Mouse (Mus musculus) layer of hippocampus, adult 2 months (tissue): Measurements from ENCODE around the gene Tmem238. TPM values are rescaled to one million over a fixed set of nuclear protein-coding genes. Genes with fewer than 3 reads are reported as not detected.

Source experiments
- DNase-seq, 2 experiments: peaks; one replicate each; pipeline ENCODE4 v3.0.0; 2022; ENCODE audit warnings: low spot score in 2 of 2
- H3K27ac ChIP-seq: fragments of 200-600 bp; 2 replicates; pipeline ENCODE4 v1.8.1; 2022
- H3K4me3 ChIP-seq: fragments of 200-600 bp; 2 replicates; pipeline ENCODE4 v1.8.1; 2022; ENCODE audit warnings: mild to moderate bottlenecking
- CTCF ChIP-seq: fragments of 200-600 bp; conservative IDR thresholded peaks from 2 replicates; pipeline ENCODE4 v1.8.1; 2022; ENCODE audit warnings: antibody characterized with exemption, mild to moderate bottlenecking, moderate library complexity
- total RNA-seq, 2 experiments: library from RNA; stranded (reverse); gene quantifications; 2 replicates each; pipeline ENCODE4 v1.2.3; 2021

The Tmem238 gene
- total RNA-seq, 2 experiments from 2014 or later: 2.6 to 2.7 TPM

GRCm38 (mm10) chr7:4782759-4783158 is 6.7 kb downstream of the Tmem238 start, which contains the start of the genes Il11 and Tmem190:
Il11 (minus strand) TSS chr7:4782859.
Tmem190 (plus strand) TSS chr7:4782937.
- no peak for TF ChIP-seq CTCF
- DNase-seq: no peak
- Histone ChIP-seq H3K27ac (no peak within 1 kb of the TSS), H3K4me3 (no peak within 1 kb of the TSS)

DNA sequence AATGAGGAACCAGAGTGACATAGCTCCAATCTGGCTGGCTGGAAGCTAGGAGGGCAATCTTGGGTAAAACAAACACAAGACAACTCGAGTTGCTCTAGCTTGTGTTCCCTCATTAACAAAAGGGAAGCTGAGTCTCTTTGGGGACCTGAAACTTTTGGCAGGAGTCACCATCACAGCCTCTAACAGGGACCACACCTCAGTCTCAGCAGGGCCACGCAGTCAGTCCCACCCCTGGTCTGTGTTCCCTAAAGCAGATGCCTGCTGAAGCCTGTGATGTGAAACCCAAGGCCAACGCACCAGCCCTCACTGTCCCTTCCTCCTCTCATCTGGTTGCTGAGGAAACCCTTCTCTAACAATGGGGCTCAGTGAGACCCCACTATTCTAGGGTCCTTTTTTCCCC is 7.3 kb downstream of the Tmem238 start:
- Histone ChIP-seq H3K27ac (no peak overlapping the region), H3K4me3 (no peak overlapping the region)
- no peak for DNase-seq
- no peak for TF ChIP-seq CTCF

DNA sequence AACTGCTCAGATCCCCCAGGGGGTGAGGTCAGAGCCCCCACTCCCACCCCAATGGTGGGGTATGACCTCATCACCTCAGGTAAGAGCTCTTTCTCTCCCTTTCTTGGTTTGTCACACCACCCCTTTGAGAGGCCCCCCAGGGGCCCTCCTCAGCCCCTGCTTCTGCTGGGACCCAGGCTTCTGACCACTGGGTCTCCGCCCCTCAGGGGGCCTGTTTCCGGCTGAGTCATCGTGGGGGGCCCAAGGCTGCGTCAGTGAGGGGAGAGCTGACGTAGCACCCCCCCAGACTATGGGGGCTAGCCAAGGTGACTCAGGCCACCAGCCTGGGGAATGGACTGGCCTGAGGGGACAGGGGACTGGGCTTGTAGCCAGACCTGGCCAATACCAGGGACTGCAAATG is 9.5 kb downstream of the Tmem238 start:
- no peak for TF ChIP-seq CTCF
- DNase-seq: no peak
- H3K4me3 ChIP-seq: no peak overlapping the region
- H3K27ac ChIP-seq: no peak overlapping the region

DNA sequence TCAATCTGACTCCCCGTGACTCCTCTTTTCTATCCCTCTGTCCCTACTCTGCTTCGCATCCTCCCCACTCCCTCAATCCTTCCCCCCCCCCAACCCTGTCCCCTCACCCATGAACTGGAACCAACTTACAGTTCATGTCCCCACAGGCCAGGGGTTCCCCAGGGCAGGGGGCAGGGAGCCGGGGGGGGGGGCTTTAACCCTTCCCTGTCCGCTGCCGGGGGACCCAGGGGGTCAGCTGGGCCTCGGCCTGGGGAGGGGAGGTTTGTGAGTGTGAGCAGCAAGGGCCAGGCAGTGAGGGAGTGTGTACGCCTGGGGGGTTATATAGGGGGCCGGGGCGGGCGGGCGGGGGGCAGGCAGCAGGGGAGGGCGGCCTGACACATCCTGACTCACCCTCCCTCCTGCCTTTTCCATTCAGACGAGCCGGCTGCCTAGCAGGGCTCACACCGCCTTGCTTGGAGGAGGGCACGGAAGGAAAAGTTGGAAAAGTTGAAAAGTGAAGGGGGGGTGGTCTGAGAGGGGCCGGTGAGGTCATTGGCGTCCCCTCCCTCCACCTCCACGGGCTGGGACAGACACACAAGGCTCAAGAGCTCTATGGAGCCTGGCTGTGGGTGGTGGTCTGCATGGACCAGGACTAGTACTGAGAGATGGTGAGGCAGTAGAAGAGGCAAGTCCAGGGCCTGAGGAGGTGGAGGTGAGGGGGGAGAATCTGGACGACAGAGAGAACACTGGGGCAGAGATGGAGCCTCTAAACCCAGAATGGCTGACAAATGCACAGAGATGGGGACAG is 11.4 kb downstream of the Tmem238 start:
- DNase-seq: no peak
- TF ChIP-seq CTCF: no peak
- H3K4me3 ChIP-seq: no peak overlapping the region
- H3K27ac ChIP-seq: no peak overlapping the region

- Histone ChIP-seq H3K4me3 (peak overlapping the region; percentile 43), H3K27ac (no peak overlapping the region)
- DNase-seq: no peak
- TF ChIP-seq CTCF: no peak
Measured at GRCm38 (mm10) chr7:4776861-4777830, 12.3 kb downstream of the Tmem238 start.

- no peak for TF ChIP-seq CTCF
- H3K27ac ChIP-seq: no peak overlapping the region
- DNase-seq: no peak
- no peak overlapping the region for H3K4me3 ChIP-seq
Measured at GRCm38 (mm10) chr7:4776131-4776530, 13.3 kb downstream of the Tmem238 start.

DNA sequence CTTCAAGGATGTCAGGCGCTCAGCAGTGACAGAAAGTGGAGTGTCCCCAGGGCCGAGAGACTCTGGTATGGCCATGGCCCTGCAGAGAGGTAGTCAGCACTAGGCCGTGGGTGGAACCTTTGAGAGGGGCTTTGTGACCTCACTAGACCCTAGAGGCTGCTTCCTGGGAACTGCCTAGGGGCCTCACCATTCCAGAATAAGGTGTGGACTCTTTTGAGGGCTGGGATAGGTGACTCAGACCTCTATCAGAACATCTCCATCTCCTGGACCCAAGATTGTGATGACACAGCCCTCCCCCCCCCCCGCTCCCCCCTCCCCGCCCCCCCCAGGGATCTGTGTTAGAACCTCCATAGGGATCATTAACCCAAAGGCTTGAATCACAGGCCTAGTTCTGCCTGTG is 18.3 kb downstream of the Tmem238 start, which contains the start of gene Fam71e2:
Gene Fam71e2 (minus strand): TSS at position 101 of the 400 bp plus-strand sequence.
- Histone ChIP-seq H3K27ac (no peak within 1 kb of the TSS), H3K4me3 (no peak within 1 kb of the TSS)
- no peak for TF ChIP-seq CTCF

GRCm38 (mm10) chr7:4764946-4765710 is 24.3 kb downstream of the Tmem238 start:
- Histone ChIP-seq H3K4me3 (no peak overlapping the region), H3K27ac (peak overlapping the region; percentile 58)
- no peak for TF ChIP-seq CTCF
- no peak for DNase-seq

More for the DNA sequence above, 18.3 kb downstream of the Tmem238 start, which contains the start of gene Fam71e2:
- no peak for DNase-seq

- DNase-seq: no peak
- TF ChIP-seq CTCF: no peak
- Histone ChIP-seq H3K4me3 (no peak overlapping the region), H3K27ac (no peak overlapping the region)
Measured at GRCm38 (mm10) chr7:4759670-4760069, 29.8 kb downstream of the Tmem238 start.

DNA sequence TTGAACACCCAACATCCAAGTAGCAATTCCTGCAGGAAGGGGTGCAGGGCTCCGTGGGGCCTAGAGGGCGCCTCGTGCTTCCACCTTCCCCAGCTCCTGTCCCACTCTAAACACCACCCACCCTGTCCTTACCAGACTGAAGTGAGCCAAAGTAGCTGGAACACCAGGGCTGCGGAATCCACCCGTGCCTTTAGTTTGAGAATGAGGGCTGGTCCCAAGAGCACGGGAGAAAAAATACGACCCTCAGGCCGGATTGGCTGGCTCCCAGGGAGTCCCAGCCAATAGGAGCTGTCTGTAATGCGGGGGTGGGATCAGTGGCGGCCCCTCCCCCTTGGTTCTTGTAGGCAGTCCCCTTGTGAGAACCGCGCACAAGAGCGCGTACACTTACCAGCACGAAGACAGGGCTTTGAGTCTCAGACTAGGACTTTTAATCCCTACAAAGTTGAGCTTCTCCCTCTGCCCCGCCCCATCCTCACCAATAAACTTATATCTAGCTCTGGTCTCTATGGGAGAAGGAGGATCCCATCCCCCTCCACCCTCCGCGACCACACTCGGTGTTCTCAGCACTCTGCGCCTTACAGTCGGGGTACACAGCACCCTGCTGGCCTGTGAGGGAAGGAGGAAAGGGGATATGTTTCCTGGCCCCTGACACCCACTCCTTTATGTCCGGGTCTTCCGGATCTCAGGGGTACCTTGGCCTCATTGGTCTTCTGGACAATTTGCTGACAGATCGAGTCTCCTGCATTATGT is 36.5 kb downstream of the Tmem238 start, which contains the start of gene Cox6b2:
Gene Cox6b2 (minus strand): TSS at position 274 of the 750 bp plus-strand sequence.
- DNase-seq: peak in 1 of 2 experiments; percentile 52
- H3K27ac ChIP-seq: no peak within 1 kb of the TSS
- H3K4me3 ChIP-seq: peak within 1 kb of the TSS; percentile 37
- no peak for TF ChIP-seq CTCF

DNA sequence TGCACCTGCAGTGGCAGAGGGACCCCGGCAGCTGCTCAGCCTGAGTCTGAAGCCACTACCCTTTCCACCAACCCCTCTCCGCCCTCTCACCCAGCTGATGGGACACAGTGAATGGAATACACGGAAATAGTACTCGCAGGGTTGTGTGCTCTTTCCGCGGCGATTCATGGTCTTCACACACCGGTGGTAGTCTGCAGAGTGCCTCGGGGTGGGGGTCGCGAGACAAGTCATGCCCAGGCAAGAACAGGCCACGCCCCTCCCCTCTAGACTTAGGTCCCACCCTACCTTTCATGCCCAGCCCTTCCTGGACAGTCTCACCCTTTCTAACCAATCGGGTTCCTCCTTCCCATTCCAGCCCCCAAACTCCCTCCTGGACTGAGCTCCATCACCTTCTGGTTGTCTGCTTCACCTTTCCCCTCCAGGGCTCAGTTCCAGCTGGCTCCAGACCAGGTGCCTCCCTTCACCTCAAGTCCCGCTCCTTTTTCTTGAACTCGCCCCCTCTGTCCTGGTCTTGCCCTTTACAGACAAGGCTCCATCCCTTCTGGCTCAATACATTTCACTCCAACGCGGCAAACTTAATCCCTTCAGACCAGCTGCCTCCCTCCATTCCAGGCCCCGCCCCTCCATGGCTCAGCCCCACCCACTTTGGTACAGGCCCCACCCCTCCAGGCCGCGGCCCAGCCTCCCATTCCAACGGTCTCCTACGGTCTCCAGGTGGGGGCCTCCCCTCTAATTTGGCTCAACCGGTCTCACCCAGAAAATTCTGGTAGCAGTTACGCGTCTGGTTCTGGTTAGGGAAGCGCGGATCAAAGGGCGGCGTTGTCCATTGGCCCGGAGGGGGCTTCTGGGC is 37.3 kb downstream of the Tmem238 start:
- H3K27ac ChIP-seq: no peak overlapping the region
- no peak for DNase-seq
- no peak for TF ChIP-seq CTCF

More for the DNA sequence above, 37.3 kb downstream of the Tmem238 start:
- H3K4me3 ChIP-seq: peak overlapping the region; percentile 37
